Mouse (Mus musculus) lung, adult 2 months (tissue): ENCODE measurements at regions not wholly inside any gene's neighbourhood (a gene's known extent, or its start where the extent isn't known, plus 50 kb on each side); places are given as distances from the start of the nearest gene placed in this dataset.

ENCODE experiments used
- DNase-seq: peaks from one replicate; pipeline ENCODE4 v3.0.0; 2022
- H3K4me1 ChIP-seq: fragments of 200-500 bp; 2 replicates; pipeline ENCODE4 v1.6.1; 2011; ENCODE audit warnings: low read length; ENCODE audit not compliant: control insufficient read depth, insufficient read depth
- H3K4me3 ChIP-seq: fragments of 200-500 bp; replicated peaks from 2 replicates; pipeline ENCODE3; 2011; ENCODE audit warnings: low read depth, mild to moderate bottlenecking, control low read depth, low read length; ENCODE audit errors: extremely low read depth
- CTCF ChIP-seq: fragments of 200-500 bp; IDR thresholded peaks from 2 replicates; pipeline ENCODE4 v1.5.1; 2011; ENCODE audit warnings: mild to moderate bottlenecking, low read length, control low read depth; ENCODE audit not compliant: insufficient read depth
- POLR2A ChIP-seq: fragments of 200-500 bp; IDR thresholded peaks from 2 replicates; pipeline ENCODE4 v1.6.1; 2011; ENCODE audit warnings: low read depth, mild to moderate bottlenecking, control low read depth, low read length, borderline replicate concordance; ENCODE audit errors: extremely low read depth
- whole genome bisulfite sequencing: fragments of 180-500 bp; shearing (Covaris S2); methylation state at CpG from one replicate; pipeline ENCODE4 v1.1.7; 2018; 5-methylcytosine and 5-hydroxymethylcytosine counted together

DNA sequence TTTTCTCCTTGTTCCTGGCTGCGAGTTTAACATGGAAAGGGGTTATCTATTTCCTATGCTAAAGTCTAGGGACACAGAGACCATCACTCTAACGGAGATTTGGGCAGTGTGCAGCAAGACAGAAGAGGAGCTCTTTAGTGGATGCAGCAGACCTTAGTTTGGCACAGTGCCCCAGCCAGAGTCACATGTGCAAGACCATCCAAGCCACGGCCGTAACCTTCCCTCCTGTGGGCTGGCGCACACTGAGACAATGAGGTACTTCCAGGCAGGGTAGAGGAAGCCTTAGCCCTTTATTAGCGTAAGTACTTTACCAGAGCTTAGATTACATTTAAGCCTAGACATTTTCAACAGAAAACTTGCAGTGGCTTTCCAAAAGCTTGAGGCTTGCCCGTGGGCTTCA lies 336.4 kb downstream of the Nuak1 start:
- WGBS = 64% methylated on average over 7 of the region's 7 CpGs
- no peak overlapping the region for H3K4me3 ChIP-seq

GRCm38 (mm10) chr10:84104556-84104955 lies 335.8 kb downstream of the Nuak1 start:
- no peaks in the 10 kb centered on the region for H3K4me1 ChIP-seq
- DNase-seq = no peak
- TF ChIP-seq CTCF (no peak), POLR2A (no peak)
- WGBS = 77% methylated on average over 6 of the region's 6 CpGs
- H3K4me3 ChIP-seq = no peak overlapping the region

More for the DNA sequence above, 336.4 kb downstream of the Nuak1 start:
- no peak for DNase-seq
- H3K4me1 ChIP-seq = no peaks in the 10 kb centered on the region
- TF ChIP-seq POLR2A = no peak
- no peak for TF ChIP-seq CTCF

DNA sequence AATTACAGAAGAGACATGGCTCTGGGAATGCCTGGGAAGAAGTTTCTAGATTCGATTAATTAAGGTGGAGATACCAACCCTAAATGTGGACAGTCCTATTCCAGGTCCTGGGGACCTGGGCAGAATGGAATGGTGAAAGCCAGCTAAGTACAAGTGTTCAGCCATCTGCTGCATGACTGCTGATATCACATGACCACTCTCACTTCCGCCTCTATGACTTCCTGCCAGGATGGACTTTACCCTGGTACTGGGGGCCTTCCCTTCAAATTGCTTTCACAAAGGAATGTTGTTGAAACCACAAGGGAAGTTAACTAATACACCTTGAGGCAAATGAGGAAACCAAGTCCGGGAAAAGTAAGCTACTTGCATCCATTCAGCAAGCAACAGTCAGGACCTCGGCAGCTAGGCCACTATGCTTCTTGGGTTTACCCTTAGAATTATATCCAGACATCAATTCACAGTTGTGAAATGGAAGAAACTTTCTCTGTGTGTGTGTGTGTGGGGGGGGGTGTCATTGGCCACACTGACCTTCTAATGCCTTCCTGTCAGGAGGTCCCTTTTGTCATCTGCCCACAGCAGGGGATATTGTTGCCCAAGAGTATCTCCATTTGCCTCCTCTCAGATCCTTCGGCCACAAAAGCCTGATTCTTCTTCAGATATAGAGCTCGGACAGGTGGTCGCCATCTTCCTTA lies 330.6 kb downstream of the Nuak1 start:
- WGBS = 75% methylated on average over 7 of the region's 7 CpGs
- TF ChIP-seq POLR2A (no peak), CTCF (no peak)
- Histone ChIP-seq H3K4me1 (no peaks in the 10 kb centered on the region), H3K4me3 (no peak overlapping the region)
- DNase-seq = no peak

DNA sequence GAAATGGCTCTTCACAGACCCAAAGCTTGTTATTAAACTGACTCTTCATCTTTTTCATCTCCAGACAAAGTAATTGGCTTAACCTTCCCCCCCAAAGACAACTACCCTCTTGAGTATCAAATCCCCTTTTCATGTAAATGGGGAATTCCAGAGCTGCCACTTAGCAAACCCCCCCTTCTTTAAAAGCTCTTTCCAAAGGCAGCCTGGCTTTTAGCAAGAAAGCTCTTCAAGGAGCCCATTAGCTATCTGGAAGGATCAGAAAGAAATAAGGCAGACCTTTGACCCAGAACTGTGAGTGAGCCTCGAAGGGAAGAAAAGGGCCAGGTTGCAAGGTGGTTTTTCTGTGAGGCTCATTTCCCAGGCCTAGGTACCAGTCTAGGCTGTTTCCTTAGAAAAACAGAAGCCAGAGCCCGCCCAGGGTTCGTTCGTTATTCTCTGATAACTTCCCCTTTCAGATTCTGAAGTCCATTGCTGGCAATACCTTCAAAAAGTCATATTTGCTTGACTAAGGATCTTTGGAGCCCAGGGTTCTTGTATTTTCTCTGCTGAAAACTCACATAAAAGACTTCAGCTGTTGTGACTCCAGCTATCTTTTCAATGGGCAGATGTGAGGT lies 329.9 kb downstream of the Nuak1 start:
- H3K4me3 ChIP-seq = no peak overlapping the region
- no peaks in the 10 kb centered on the region for H3K4me1 ChIP-seq
- DNase-seq = no peak
- WGBS = 55% methylated on average over 4 of the region's 4 CpGs
- no peak for TF ChIP-seq POLR2A
- no peak for TF ChIP-seq CTCF

- no peak overlapping the region for H3K4me3 ChIP-seq
- TF ChIP-seq POLR2A (no peak), CTCF (no peak)
- no peak for DNase-seq
- 61% methylated on average over 5 of the region's 5 CpGs for WGBS
- no peaks in the 10 kb centered on the region for H3K4me1 ChIP-seq
These were observed 328.9 kb downstream of the Nuak1 start for GRCm38 (mm10) chr10:84111502-84111901.

DNA sequence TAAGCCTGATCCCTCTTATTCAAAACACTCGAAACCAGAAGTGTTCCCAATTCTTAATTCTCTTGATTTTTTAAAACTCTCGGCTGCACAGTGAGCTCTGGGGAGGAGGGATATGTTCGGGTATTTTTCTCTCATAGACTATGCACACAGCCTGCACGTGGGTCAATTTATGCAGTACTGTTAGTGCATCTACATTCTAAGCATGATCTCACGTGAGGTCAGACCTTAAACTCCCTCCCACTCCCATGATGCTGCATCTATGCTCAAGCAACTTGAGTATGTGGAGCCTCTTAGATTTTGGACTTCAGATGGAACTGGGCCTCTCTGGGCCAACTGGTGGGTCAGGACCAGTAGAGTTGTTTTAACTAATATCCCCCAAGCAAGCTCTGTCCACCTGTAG lies 328.5 kb downstream of the Nuak1 start:
- Histone ChIP-seq H3K4me1 (no peaks in the 10 kb centered on the region), H3K4me3 (no peak overlapping the region)
- DNase-seq = no peak
- 77% methylated on average over 5 of the region's 5 CpGs for WGBS
- TF ChIP-seq POLR2A = no peak
- no peak for TF ChIP-seq CTCF

- 73% methylated on average over 8 of the region's 8 CpGs for WGBS
- H3K4me3 ChIP-seq = no peak overlapping the region
- TF ChIP-seq POLR2A = no peak
- TF ChIP-seq CTCF = no peak
- H3K4me1 ChIP-seq = no peaks in the 10 kb centered on the region
- DNase-seq = no peak
These were observed 320.3 kb downstream of the Nuak1 start for GRCm38 (mm10) chr10:84119952-84120550.

DNA sequence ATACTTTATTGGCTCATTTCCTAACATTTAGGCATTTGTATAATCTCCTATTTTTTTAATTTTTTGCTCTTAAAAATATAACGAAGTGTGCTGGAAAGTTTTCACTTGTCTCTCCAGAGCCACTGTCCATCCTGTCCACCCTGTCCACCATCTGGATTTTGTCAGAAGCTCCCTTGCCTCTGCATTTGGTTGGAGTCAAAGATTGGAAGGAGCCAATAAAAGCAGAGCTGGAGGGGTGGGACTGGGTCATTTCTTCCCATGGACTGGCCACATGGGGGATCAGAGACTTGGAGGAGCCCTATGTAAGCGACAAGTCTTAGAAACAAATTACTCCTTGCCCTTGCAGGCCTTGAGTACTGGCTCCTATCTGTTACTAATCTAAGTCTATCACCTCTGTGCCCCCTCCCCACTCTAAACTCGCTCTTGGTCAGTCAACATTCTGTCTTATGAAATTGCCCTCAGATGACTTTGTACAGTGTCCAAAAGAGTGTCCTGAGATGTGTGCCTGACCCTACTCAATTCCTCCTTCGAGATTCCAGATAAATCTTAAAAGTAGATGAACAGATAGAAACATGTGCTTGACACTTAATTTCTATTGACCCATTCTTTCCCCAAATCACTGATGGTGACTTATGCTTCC lies 303.3 kb downstream of the Nuak1 start:
- WGBS = 62% methylated on average over 4 of the region's 4 CpGs
- Histone ChIP-seq H3K4me1 (no peaks in the 10 kb centered on the region; the same call in 1 of the 2 replicates), H3K4me3 (no peak overlapping the region)
- no peak for DNase-seq
- TF ChIP-seq POLR2A = no peak

DNA sequence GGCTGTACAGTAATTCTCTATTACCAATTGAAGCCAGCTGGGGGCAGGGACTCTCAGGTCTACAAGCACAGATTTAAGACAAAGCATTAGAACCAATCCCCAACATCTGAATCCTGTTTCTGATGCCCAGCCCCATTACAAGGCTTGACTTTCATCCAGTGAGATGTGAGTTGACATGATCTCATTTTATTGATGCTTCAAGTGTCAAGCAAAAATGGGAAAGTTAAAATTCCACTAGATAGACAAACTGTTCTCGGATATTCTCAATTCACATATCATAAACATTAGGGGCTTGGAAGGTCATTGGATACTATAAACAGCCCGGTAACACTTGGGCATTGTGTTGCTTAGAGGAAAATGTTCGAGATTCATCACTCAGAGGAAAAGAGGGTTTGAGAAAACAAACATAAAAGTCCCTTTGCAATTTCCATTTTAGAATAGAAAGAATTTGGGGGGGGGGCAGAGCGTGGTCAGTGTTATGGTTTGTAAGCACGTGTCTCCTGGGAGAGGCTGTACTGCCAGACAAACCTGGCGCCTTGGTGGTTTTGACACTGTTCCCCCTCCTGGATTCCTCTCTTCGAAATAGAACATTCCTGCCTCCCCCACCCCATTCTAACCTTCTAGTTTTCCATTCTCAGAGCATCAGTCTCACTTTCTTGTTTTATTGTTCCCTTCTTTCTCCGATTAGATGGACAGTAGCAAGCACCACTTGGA lies 297.5 kb downstream of the Nuak1 start:
- 28% methylated on average over 8 of the region's 8 CpGs for WGBS
- Histone ChIP-seq H3K4me3 (no peak overlapping the region), H3K4me1 (peaks cover 3% of the 10 kb centered on the region; the same call in 1 of the 2 replicates)
- TF ChIP-seq POLR2A = no peak
- TF ChIP-seq CTCF = no peak
- DNase-seq = no peak
